Mouse (Mus musculus): ENCODE measurements around the gene Zic4. TPM values are rescaled to one million over a fixed set of nuclear protein-coding genes. Genes with fewer than 3 reads are reported as not detected.

Gene Zic4
- polyA plus RNA-seq, 1 experiment from 2014 or later = not detected

GRCm38 (mm10) chr9:91378411-91379299, 16.4 kb downstream of the Zic4 start:
- no peaks in the 10 kb centered on the region for H3K36me3 ChIP-seq (ENCODE audit: control insufficient read depth, insufficient read depth, low read length)
- no peaks in the 10 kb centered on the region for H3K9me3 ChIP-seq (ENCODE audit: control insufficient read depth, low read length)
- H3K27ac ChIP-seq (ENCODE audit: low read length) = no peak overlapping the region
- 1% methylated on average over 48 of the region's 48 CpGs for WGBS
- peaks cover 5% of the 10 kb centered on the region; the same call in 1 of the 2 replicates for H3K4me1 ChIP-seq (ENCODE audit: control insufficient read depth, insufficient read depth, low read length)
- no peak overlapping the region for H3K4me3 ChIP-seq (ENCODE audit: low read length)
- no peak overlapping the region for H3K9ac ChIP-seq (ENCODE audit: low read depth, low read length)
- H3K4me2 ChIP-seq (ENCODE audit: low read depth, low read length) = no peak overlapping the region
- ATAC-seq = no peak
- peaks cover 89% of the 10 kb centered on the region for H3K27me3 ChIP-seq (replicated peaks; ENCODE audit: control insufficient read depth, insufficient read depth, low read length)

- Histone ChIP-seq H3K4me2 (ENCODE audit: low read depth, low read length) (no peak overlapping the region), H3K9ac (ENCODE audit: low read depth, low read length) (no peak overlapping the region), H3K27me3 (replicated peaks; ENCODE audit: control insufficient read depth, insufficient read depth, low read length) (peaks cover 89% of the 10 kb centered on the region), H3K36me3 (ENCODE audit: control insufficient read depth, insufficient read depth, low read length) (no peaks in the 10 kb centered on the region), H3K9me3 (ENCODE audit: control insufficient read depth, low read length) (no peaks in the 10 kb centered on the region), H3K4me1 (ENCODE audit: control insufficient read depth, insufficient read depth, low read length) (peaks cover 5% of the 10 kb centered on the region; the same call in 1 of the 2 replicates), H3K4me3 (ENCODE audit: low read length) (no peak overlapping the region), H3K27ac (ENCODE audit: low read length) (no peak overlapping the region)
- ATAC-seq = no peak
- under 1% methylated on average over 8 of the region's 8 CpGs for WGBS
Observed at GRCm38 (mm10) chr9:91379300-91379635, 17.1 kb downstream of the Zic4 start.

GRCm38 (mm10) chr9:91379781-91380457, 17.7 kb downstream of the Zic4 start:
- WGBS = 1% methylated on average over 10 of the region's 10 CpGs
- Histone ChIP-seq H3K27me3 (replicated peaks; ENCODE audit: control insufficient read depth, insufficient read depth, low read length) (peaks cover 92% of the 10 kb centered on the region), H3K9ac (ENCODE audit: low read depth, low read length) (no peak overlapping the region), H3K4me1 (ENCODE audit: control insufficient read depth, insufficient read depth, low read length) (peaks cover 5% of the 10 kb centered on the region; the same call in 1 of the 2 replicates), H3K4me3 (ENCODE audit: low read length) (no peak overlapping the region), H3K4me2 (ENCODE audit: low read depth, low read length) (no peak overlapping the region), H3K27ac (ENCODE audit: low read length) (no peak overlapping the region), H3K9me3 (ENCODE audit: control insufficient read depth, low read length) (no peaks in the 10 kb centered on the region), H3K36me3 (ENCODE audit: control insufficient read depth, insufficient read depth, low read length) (no peaks in the 10 kb centered on the region)
- no peak for ATAC-seq

GRCm38 (mm10) chr9:91380458-91380914, 18.3 kb downstream of the Zic4 start:
- H3K4me1 ChIP-seq (ENCODE audit: control insufficient read depth, insufficient read depth, low read length) = peaks cover 5% of the 10 kb centered on the region; the same call in 1 of the 2 replicates
- peaks cover 93% of the 10 kb centered on the region for H3K27me3 ChIP-seq (replicated peaks; ENCODE audit: control insufficient read depth, insufficient read depth, low read length)
- 2% methylated on average over 9 of the region's 9 CpGs for WGBS
- H3K27ac ChIP-seq (ENCODE audit: low read length) = no peak overlapping the region
- no peak overlapping the region for H3K4me3 ChIP-seq (ENCODE audit: low read length)
- ATAC-seq = no peak
- no peaks in the 10 kb centered on the region for H3K9me3 ChIP-seq (ENCODE audit: control insufficient read depth, low read length)
- no peak overlapping the region for H3K4me2 ChIP-seq (ENCODE audit: low read depth, low read length)
- no peaks in the 10 kb centered on the region for H3K36me3 ChIP-seq (ENCODE audit: control insufficient read depth, insufficient read depth, low read length)
- H3K9ac ChIP-seq (ENCODE audit: low read depth, low read length) = no peak overlapping the region

GRCm38 (mm10) chr9:91381284-91382110, 19.3 kb downstream of the Zic4 start:
- Histone ChIP-seq H3K27ac (ENCODE audit: low read length) (no peak overlapping the region), H3K4me2 (ENCODE audit: low read depth, low read length) (peak overlapping the region; percentile 83), H3K4me1 (ENCODE audit: control insufficient read depth, insufficient read depth, low read length) (peaks cover 5% of the 10 kb centered on the region; the same call in 1 of the 2 replicates), H3K27me3 (replicated peaks; ENCODE audit: control insufficient read depth, insufficient read depth, low read length) (peaks cover 94% of the 10 kb centered on the region), H3K4me3 (ENCODE audit: low read length) (peak overlapping the region; percentile 55), H3K9me3 (ENCODE audit: control insufficient read depth, low read length) (no peaks in the 10 kb centered on the region), H3K9ac (ENCODE audit: low read depth, low read length) (peak overlapping the region; percentile 57), H3K36me3 (ENCODE audit: control insufficient read depth, insufficient read depth, low read length) (no peaks in the 10 kb centered on the region)
- WGBS = under 1% methylated on average over 66 of the region's 76 CpGs
- ATAC-seq = peak; percentile 59

- WGBS = 5% methylated on average over 2 of the region's 2 CpGs
- no peaks in the 10 kb centered on the region for H3K36me3 ChIP-seq (ENCODE audit: control insufficient read depth, insufficient read depth, low read length)
- H3K9me3 ChIP-seq (ENCODE audit: control insufficient read depth, low read length) = no peaks in the 10 kb centered on the region
- H3K27me3 ChIP-seq (replicated peaks; ENCODE audit: control insufficient read depth, insufficient read depth, low read length) = peaks cover 94% of the 10 kb centered on the region
- H3K9ac ChIP-seq (ENCODE audit: low read depth, low read length) = no peak overlapping the region
- no peak for ATAC-seq
- no peak overlapping the region for H3K27ac ChIP-seq (ENCODE audit: low read length)
- H3K4me2 ChIP-seq (ENCODE audit: low read depth, low read length) = no peak overlapping the region
- peaks cover 5% of the 10 kb centered on the region; the same call in 1 of the 2 replicates for H3K4me1 ChIP-seq (ENCODE audit: control insufficient read depth, insufficient read depth, low read length)
- H3K4me3 ChIP-seq (ENCODE audit: low read length) = no peak overlapping the region; the same call in 1 of the 2 replicates
Observed at GRCm38 (mm10) chr9:91382111-91382379, 19.8 kb downstream of the Zic4 start.

- Histone ChIP-seq H3K27me3 (replicated peaks; ENCODE audit: control insufficient read depth, insufficient read depth, low read length) (peaks cover 95% of the 10 kb centered on the region), H3K4me2 (ENCODE audit: low read depth, low read length) (no peak overlapping the region), H3K36me3 (ENCODE audit: control insufficient read depth, insufficient read depth, low read length) (no peaks in the 10 kb centered on the region), H3K4me3 (ENCODE audit: low read length) (no peak overlapping the region), H3K9ac (ENCODE audit: low read depth, low read length) (no peak overlapping the region), H3K9me3 (ENCODE audit: control insufficient read depth, low read length) (no peaks in the 10 kb centered on the region), H3K4me1 (ENCODE audit: control insufficient read depth, insufficient read depth, low read length) (peaks cover 5% of the 10 kb centered on the region; the same call in 1 of the 2 replicates), H3K27ac (ENCODE audit: low read length) (no peak overlapping the region)
- WGBS = 2% methylated on average over 24 of the region's 24 CpGs
- ATAC-seq = no peak
Observed at GRCm38 (mm10) chr9:91382471-91383255, 20.4 kb downstream of the Zic4 start.

GRCm38 (mm10) chr9:91383441-91384135, 21.4 kb downstream of the Zic4 start:
- Histone ChIP-seq H3K4me2 (ENCODE audit: low read depth, low read length) (no peak overlapping the region), H3K9ac (ENCODE audit: low read depth, low read length) (no peak overlapping the region), H3K27ac (ENCODE audit: low read length) (no peak overlapping the region), H3K36me3 (ENCODE audit: control insufficient read depth, insufficient read depth, low read length) (no peaks in the 10 kb centered on the region), H3K4me3 (ENCODE audit: low read length) (no peak overlapping the region), H3K27me3 (replicated peaks; ENCODE audit: control insufficient read depth, insufficient read depth, low read length) (peaks cover 94% of the 10 kb centered on the region), H3K9me3 (ENCODE audit: control insufficient read depth, low read length) (no peaks in the 10 kb centered on the region), H3K4me1 (ENCODE audit: control insufficient read depth, insufficient read depth, low read length) (peaks cover 5% of the 10 kb centered on the region; the same call in 1 of the 2 replicates)
- ATAC-seq = no peak
- 1% methylated on average over 28 of the region's 28 CpGs for WGBS
